Mouse (Mus musculus) midbrain, embryonic 13.5 days (tissue): ENCODE measurements around the gene AF067063. TPM values are rescaled to one million over a fixed set of nuclear protein-coding genes. Genes with fewer than 3 reads are reported as not detected.
A peak's percentile ranks its signal among the peaks of the same experiment; 100 is the strongest.
"Not testable (repeated sequence)": the region's sequence is repeated elsewhere in the genome, so short reads cannot be mapped to it uniquely, and the experiment has no call there.

Source experiments
- ATAC-seq: fragments of 200-750 bp; cut with Nextera tagmentation; 2 replicates; pipeline ENCODE4 v1.8.0; 2017; ENCODE audit warnings: mild to moderate bottlenecking, moderate TSS enrichment, moderate library complexity
- H3K27ac ChIP-seq: fragments of 300-500 bp; sonication (generic); 2 replicates; pipeline ENCODE4 v1.5.1; 2015; ENCODE audit warnings: inconsistent platforms, mild to moderate bottlenecking, moderate library complexity
- H3K27me3 ChIP-seq: fragments of 300-500 bp; sonication (generic); 2 replicates; pipeline ENCODE4 v1.6.1; 2015; ENCODE audit warnings: mild to moderate bottlenecking, inconsistent platforms
- H3K36me3 ChIP-seq: fragments of 300-500 bp; sonication (generic); 2 replicates; pipeline ENCODE4 v1.6.1; 2015; ENCODE audit warnings: mild to moderate bottlenecking, inconsistent platforms
- H3K4me1 ChIP-seq: fragments of 300-500 bp; sonication (generic); replicated peaks from 2 replicates; pipeline ENCODE4 v1.6.1; 2015; ENCODE audit warnings: inconsistent platforms
- H3K4me2 ChIP-seq: fragments of 300-500 bp; sonication (generic); replicated peaks from 2 replicates; pipeline ENCODE4 v1.6.1; 2015; ENCODE audit warnings: moderate library complexity, mild to moderate bottlenecking, inconsistent platforms
- H3K4me3 ChIP-seq: fragments of 300-500 bp; sonication (generic); replicated peaks from 2 replicates; pipeline ENCODE4 v1.5.1; 2015; ENCODE audit warnings: mild to moderate bottlenecking, inconsistent platforms
- H3K9ac ChIP-seq: fragments of 300-500 bp; sonication (generic); replicated peaks from 2 replicates; pipeline ENCODE4 v1.6.1; 2015; ENCODE audit warnings: mild to moderate bottlenecking, inconsistent platforms
- H3K9me3 ChIP-seq: fragments of 300-500 bp; sonication (generic); 2 replicates; pipeline ENCODE4 v1.6.1; 2016; ENCODE audit warnings: mild to moderate bottlenecking, inconsistent platforms
- WGBS: fragments of 180-500 bp; shearing (Covaris S2); methylation state at CpG from one replicate; pipeline ENCODE4 v1.1.7; 2015; 5-methylcytosine and 5-hydroxymethylcytosine counted together
- polyA plus RNA-seq: library from polyadenylated mRNA; unstranded; fragments of >200 nt; fragmentation: Nextera tagmentation; extraction: Ambion mirVana; gene quantifications from 2 replicates; pipeline ENCODE4 v1.2.1, GENCODE M21; 2015

AF067063 gene
- not detected in 2 replicates for polyA plus RNA-seq

DNA sequence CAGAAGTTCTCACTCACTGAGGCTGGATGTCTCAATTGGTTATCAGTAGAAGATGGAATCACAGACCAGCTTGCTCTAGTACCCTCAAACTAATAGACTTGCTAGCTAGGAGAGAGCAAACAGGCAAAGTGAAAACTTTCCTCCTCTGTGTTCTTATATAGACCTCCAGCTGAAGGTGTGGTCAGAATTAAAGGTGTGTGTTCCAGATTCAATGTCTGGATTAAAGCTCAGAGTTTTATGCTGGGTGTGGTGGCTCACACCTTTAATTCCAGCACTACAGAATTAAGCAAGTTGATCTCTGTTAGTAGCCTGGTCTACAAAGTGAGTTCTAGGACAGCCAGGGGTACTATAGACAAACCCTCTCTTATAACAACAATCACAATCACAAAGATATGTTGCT, at the start of gene AF067063:
AF067063 (minus strand) TSS at position 101 of the 400 bp plus-strand sequence.
- H3K27me3 ChIP-seq, H3K4me1 ChIP-seq, ATAC-seq, H3K27ac ChIP-seq, H3K9me3 ChIP-seq, H3K4me3 ChIP-seq, H3K9ac ChIP-seq, H3K4me2 ChIP-seq, H3K36me3 ChIP-seq: not testable (repeated sequence)

DNA sequence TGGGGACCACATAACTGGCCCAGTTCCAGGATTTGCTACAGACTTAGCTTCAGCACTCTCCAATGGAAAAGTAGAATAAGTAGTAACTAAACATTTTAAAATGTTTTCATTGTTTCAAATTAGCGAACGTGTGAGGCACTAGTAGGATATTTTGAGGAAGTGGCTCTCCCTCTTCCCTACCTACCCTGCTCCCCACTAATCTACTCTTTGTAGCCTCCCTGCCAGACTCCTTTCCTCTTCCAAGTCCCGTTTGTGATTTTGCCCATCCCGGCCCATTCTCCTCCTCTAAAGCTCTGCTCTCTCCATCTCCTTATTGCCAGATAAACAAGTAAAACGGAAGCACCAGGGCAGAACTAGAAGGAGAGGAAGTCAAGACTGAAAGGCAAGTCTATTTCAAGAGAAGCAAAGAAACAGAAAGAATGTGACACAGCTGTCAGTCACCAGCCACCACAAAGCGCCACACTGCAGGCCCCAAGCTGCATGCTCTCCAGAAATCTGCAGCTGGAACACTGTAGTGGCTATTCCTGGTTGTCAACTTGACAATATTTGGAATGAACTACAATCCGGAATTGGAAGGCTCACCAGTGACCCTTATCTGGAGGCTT, 34.5 kb upstream of the AF067063 start:
- not testable (repeated sequence) for H3K4me2 ChIP-seq, H3K27me3 ChIP-seq, H3K9ac ChIP-seq, H3K27ac ChIP-seq, H3K36me3 ChIP-seq, ATAC-seq, H3K4me3 ChIP-seq, H3K4me1 ChIP-seq, H3K9me3 ChIP-seq
- 80% methylated on average over 6 of the region's 7 CpGs for WGBS

DNA sequence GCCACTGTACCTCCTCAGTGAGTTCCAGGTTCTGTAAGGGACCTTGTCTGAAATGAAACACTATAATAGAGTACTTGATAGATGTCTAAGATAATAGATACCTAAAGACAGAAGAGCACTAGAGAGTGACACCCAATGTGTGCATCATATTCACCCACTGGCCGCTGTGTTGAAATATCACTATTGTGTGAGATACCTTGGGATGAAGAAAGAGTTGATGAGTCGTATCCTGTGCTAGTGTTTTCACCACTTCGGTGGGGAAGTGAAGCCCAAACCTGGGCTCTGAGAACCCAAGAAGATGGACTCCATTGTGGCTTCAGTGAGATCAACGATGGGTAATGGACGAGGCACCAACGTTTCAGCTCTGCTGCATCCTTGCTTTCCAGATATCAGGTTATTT, 32.4 kb upstream of the AF067063 start:
- ATAC-seq = not testable (repeated sequence)
- no CpG with 5 or more reads among the region's 6 CpGs for WGBS

DNA sequence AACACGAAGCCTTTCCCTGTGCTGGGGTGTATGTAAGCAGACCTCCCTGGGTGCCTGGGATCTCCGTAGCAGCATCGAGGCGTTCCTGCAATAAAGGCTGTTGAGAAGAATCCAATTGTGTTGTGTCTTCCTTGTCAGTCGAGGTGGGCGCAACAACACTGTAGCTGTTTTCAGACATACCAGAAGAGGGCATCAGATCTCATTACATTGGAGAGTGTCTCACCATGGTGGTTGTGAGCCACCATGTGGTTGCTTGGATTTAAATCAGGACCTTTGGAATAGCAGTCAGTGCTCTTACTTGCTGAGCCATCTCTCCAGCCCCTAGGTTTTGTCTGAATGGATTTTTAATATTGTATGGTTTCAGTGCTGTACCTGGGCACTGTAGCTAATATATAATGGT, 10.0 kb upstream of the AF067063 start:
- ATAC-seq = peak; percentile 25; the same call in 1 of the 2 replicates
- H3K4me2 ChIP-seq = 0 out of 2 replicates have a peak overlapping the region, but pooled peaks have one; percentile 17
- not testable (repeated sequence) for H3K4me1 ChIP-seq

More for the DNA sequence above, 32.4 kb upstream of the AF067063 start:
- not testable (repeated sequence) for H3K9me3 ChIP-seq, H3K4me3 ChIP-seq, H3K27ac ChIP-seq, H3K9ac ChIP-seq, H3K4me2 ChIP-seq, H3K36me3 ChIP-seq, H3K4me1 ChIP-seq, H3K27me3 ChIP-seq

DNA sequence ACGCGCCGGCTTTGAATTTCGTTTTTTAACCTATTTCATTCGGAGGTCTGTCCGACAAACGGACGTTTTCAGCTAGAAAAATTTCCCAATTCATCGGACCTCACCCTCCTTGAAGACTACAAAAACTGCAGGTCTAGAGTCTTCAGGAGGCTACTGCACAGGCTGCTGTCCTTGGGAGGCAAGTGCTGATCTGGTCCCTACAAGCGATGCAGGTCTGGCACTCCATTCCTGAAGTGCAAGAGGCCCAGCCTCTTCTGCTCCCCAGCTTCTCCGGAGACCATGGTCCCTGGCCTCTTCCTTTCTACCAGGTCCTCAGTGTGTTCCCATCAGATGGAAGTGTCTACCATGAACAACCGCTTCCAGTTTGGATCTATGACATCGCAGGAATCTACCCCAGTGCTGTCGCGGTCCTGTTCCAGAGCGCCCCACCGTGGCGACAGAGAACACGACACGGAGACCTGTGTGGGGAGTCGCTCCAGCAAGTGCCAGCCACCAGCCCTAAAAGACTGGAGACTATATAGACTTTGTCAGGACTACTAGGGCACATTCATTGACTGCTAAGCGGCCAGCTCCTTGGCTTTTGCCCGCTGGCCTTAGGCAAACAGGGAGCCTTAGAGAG, 7.8 kb upstream of the AF067063 start:
- not testable (repeated sequence) for H3K9me3 ChIP-seq, H3K36me3 ChIP-seq, H3K9ac ChIP-seq, H3K4me1 ChIP-seq, H3K27ac ChIP-seq
- H3K4me3 ChIP-seq = peak overlapping the region; percentile 18; the same call in 1 of the 2 replicates
- ATAC-seq = peak; percentile 31; the same call in 1 of the 2 replicates
- peaks cover 11% of the 10 kb centered on the region; the same call in 1 of the 2 replicates for H3K27me3 ChIP-seq
- H3K4me2 ChIP-seq = peak overlapping the region; percentile 37
- WGBS = 6% methylated on average over 14 of the region's 23 CpGs

More for the DNA sequence above, 10.0 kb upstream of the AF067063 start:
- not testable (repeated sequence) for H3K36me3 ChIP-seq, H3K27ac ChIP-seq, H3K9me3 ChIP-seq, H3K9ac ChIP-seq, H3K4me3 ChIP-seq
- peaks cover 11% of the 10 kb centered on the region; the same call in 1 of the 2 replicates for H3K27me3 ChIP-seq
- 22% methylated on average over 6 of the region's 6 CpGs for WGBS

DNA sequence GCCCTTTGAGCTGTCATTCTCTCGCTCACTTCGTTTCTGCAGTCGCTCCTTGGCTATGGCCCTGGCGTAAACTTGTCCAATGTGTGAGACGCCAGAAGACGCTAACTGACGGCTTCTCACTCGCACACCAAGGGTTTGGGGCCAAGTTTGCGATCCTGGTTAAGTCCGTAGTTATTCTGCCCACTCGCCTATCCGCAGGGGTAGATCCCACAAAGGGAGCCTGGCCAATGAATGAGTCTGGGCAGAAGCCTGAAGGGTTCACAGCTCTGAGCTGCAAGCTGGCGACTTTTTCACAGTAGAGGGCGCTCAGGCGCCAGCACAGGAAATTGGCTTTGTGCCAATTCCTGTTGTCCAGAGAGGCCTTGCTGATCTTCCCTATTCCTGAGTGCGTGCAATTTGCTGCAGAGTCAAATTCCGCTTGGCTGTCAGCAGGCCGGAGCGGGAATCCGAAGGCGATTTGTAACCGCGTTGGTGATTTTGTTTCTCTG, 6.4 kb upstream of the AF067063 start:
- H3K36me3 ChIP-seq, H3K27ac ChIP-seq, H3K9me3 ChIP-seq, H3K9ac ChIP-seq, H3K4me1 ChIP-seq: not testable (repeated sequence)
- WGBS = 14% methylated on average over 23 of the region's 23 CpGs
- Histone ChIP-seq H3K27me3 (peaks cover 11% of the 10 kb centered on the region; the same call in 1 of the 2 replicates), H3K4me2 (peak overlapping the region; percentile 47), H3K4me3 (peak overlapping the region; percentile 28)
- peak; percentile 86 for ATAC-seq

DNA sequence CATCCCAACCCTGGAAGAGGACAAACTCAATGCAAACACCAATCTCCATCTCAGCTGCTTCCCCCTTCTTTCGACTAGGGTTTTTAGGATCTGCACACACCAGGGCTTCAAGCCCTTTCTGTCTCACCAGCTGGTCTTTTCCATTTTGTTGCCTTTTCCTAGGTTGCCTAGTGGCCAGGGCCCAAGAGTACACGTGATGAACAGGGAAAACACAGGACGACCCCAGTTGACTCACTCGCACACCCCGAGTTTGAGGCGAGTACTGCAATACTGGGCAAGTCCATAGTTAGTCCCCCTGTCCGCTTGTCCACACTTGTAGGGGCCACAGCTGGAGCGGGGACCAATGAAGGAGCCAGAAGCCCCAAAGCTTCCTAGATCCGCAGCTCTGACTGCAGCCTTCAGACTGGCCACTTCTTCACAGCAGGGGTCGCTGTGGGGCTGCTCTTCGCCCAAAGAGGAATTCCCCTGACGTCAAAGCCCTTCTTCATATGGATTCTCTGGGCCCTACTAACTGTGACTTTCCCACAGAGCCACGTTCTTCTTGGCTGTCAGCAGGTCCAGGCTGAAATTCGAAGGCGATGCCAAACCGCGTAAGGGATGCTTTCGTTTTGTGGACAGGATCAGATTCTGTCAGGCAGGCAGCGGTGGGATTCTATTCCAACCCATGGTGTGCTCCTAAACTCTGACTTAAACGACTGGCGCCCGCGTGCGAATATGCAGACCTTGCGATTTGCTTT, 5.5 kb upstream of the AF067063 start, which contains the start of gene D13Ertd608e:
D13Ertd608e (plus strand) TSS at position 687 of the 737 bp plus-strand sequence.
- not testable (repeated sequence) for H3K36me3 ChIP-seq, H3K4me1 ChIP-seq, H3K27ac ChIP-seq, H3K9ac ChIP-seq, H3K9me3 ChIP-seq
- Histone ChIP-seq H3K27me3 (peaks cover 11% of the 10 kb centered on the region; the same call in 1 of the 2 replicates), H3K4me2 (peak within 1 kb of the TSS; percentile 47), H3K4me3 (peak within 1 kb of the TSS; percentile 28)
- 20% methylated on average over 18 of the region's 25 CpGs for WGBS
- ATAC-seq = peak; percentile 68

DNA sequence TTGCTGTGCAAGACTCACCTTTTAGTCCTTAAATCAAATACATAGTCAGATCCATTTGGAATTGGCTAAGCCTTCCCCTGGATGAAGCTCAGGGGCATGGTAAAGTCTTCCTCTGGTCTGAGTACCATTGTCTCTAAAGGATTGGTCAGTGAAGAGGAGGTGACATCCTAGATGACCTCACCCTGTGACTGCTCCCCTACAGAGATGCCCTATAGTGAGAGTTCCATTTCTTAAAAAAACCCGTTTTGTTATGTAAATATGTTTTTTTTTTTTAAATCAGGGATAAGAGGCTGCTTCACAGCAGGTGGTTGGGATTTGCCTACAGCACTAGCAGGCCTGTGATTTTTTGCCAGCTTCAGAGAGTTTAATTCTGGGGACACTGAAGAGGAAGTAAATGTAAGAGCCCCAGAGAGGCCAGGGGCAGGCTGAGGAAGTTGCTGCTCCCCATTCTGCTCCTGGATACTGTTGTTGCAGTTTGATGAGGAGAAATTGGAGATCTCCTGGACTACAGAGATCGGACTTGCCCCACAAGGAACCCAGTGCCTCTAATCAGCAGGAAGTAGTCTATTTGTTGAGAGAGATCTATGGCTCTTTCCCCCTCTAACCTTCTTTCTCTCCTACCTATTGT, 12.3 kb downstream of the AF067063 start:
- Histone ChIP-seq H3K4me1 (peaks cover 12% of the 10 kb centered on the region), H3K36me3 (no peaks in the 10 kb centered on the region), H3K4me2 (no peak overlapping the region), H3K27me3 (no peaks in the 10 kb centered on the region), H3K9me3 (no peaks in the 10 kb centered on the region), H3K27ac (no peak overlapping the region), H3K9ac (no peak overlapping the region), H3K4me3 (no peak overlapping the region)
- no peak for ATAC-seq
- WGBS = 20% methylated on average over 2 of the region's 2 CpGs

DNA sequence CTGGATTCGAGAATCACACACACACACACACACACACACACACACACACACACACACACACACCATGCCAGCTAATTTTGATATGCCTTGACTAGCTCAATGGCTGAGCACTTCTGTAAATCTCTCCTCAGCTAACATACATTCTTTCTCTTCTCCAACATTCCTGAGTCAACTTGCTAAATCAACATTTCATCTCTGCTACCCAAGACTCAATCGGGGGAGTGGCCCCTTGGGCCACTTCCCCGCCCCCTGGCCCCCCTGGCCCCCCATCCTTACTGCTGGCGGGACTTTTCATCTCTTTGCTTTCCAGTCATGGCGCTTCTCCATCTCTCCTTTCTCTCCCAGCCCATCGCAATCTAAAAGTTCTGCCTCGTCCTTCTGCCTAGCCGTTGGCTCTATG, 13.2 kb downstream of the AF067063 start:
- no peak overlapping the region for H3K9ac ChIP-seq
- no peak overlapping the region for H3K27ac ChIP-seq
- no peaks in the 10 kb centered on the region for H3K9me3 ChIP-seq
- H3K4me1 ChIP-seq = peaks cover 12% of the 10 kb centered on the region
- H3K4me2 ChIP-seq = no peak overlapping the region
- H3K27me3 ChIP-seq = no peaks in the 10 kb centered on the region
- 54% methylated on average over 8 of the region's 8 CpGs for WGBS
- no peak overlapping the region for H3K4me3 ChIP-seq
- H3K36me3 ChIP-seq = no peaks in the 10 kb centered on the region
- no peak for ATAC-seq

DNA sequence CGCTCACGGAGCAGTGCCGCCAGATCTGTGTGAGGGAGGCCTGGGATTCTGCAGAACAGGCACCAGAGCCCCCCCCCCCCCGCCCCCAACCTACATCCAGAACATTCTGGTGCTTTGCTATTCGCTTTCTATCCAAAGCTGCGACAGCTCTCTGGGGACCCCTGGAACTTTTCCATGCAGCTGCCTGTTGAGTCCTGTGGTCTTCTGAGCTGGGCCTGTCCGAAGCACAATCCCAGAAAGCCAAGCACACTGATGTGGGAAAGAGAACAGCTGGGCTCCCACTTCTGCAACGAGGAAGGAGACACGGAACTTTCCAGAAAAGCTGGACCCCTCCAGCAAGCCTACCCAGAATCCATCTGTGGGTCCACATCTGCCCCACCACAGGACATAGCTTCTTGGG, 20.0 kb downstream of the AF067063 start:
- Histone ChIP-seq H3K27me3 (no peaks in the 10 kb centered on the region), H3K27ac (no peak overlapping the region), H3K4me2 (no peak overlapping the region), H3K9ac (no peak overlapping the region), H3K9me3 (no peaks in the 10 kb centered on the region), H3K4me1 (no peaks in the 10 kb centered on the region), H3K36me3 (no peaks in the 10 kb centered on the region), H3K4me3 (no peak overlapping the region)
- 90% methylated on average over 9 of the region's 9 CpGs for WGBS
- ATAC-seq = no peak

DNA sequence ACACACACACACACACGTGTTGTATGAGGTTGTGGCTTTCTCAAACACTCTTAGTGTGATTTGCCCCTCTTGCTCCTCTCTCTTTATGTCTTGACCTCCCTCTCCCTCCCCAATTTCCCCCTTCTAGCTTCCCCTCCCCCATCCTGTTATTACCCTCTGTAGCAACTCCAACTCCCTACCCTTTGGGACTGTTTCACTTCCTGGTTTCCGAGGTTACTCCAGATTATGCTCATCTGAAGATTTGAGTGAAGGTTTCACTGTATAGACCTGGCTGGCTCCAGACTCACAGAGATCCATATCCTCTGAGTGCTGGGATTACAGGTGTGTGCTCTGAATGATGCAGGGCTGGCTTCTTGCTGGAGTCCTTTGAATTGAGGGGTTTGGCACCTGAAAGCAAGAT, 21.1 kb downstream of the AF067063 start:
- Histone ChIP-seq H3K27me3 (no peaks in the 10 kb centered on the region), H3K9ac (no peak overlapping the region), H3K4me2 (no peak overlapping the region), H3K27ac (no peak overlapping the region), H3K4me3 (no peak overlapping the region), H3K4me1 (no peaks in the 10 kb centered on the region), H3K36me3 (no peaks in the 10 kb centered on the region), H3K9me3 (no peaks in the 10 kb centered on the region)
- ATAC-seq = no peak
- 83% methylated on average over 2 of the region's 2 CpGs for WGBS

DNA sequence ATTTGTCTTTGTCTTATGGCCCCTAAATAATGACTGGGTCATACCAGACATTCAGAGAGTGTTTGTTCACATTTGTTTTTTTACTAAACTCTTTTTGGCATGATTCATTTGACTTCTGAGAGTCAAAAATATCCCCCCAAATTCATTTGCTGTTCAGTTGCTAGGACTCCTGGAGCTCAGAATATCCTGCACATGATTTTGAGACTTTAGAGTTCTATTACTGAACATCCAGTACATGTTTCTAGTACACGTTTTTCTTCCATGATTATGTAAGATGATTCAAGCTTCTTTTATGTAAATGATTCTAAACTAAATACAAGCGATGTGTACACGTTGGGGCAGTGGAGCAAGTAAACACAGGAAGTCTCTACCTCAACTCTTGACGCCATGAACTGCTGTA, 32.4 kb downstream of the AF067063 start:
- WGBS = 66% methylated on average over 4 of the region's 4 CpGs
- ATAC-seq = no peak
- H3K27ac ChIP-seq = no peak overlapping the region

More for the DNA sequence above, 32.4 kb downstream of the AF067063 start:
- no peak overlapping the region for H3K4me2 ChIP-seq
- H3K4me3 ChIP-seq = no peak overlapping the region
- no peaks in the 10 kb centered on the region for H3K4me1 ChIP-seq
- no peaks in the 10 kb centered on the region for H3K27me3 ChIP-seq
- no peaks in the 10 kb centered on the region for H3K9me3 ChIP-seq
- H3K36me3 ChIP-seq = no peaks in the 10 kb centered on the region
- H3K9ac ChIP-seq = no peak overlapping the region
